Mouse (Mus musculus) spleen, adult 2 months (tissue): Measurements from ENCODE around the gene Slc25a51.

Source experiments
- CTCF ChIP-seq: fragments of 200-500 bp; IDR thresholded peaks from 2 replicates; pipeline ENCODE4 v1.5.1; 2011; ENCODE audit warnings: mild to moderate bottlenecking, inconsistent platforms; ENCODE audit not compliant: insufficient read depth, insufficient read length, insufficient replicate concordance; ENCODE audit errors: extremely low read depth
- POLR2A ChIP-seq: fragments of 200-500 bp; IDR thresholded peaks from 2 replicates; pipeline ENCODE4 v1.6.1; 2011; ENCODE audit warnings: low read depth, low read length, inconsistent platforms

DNA sequence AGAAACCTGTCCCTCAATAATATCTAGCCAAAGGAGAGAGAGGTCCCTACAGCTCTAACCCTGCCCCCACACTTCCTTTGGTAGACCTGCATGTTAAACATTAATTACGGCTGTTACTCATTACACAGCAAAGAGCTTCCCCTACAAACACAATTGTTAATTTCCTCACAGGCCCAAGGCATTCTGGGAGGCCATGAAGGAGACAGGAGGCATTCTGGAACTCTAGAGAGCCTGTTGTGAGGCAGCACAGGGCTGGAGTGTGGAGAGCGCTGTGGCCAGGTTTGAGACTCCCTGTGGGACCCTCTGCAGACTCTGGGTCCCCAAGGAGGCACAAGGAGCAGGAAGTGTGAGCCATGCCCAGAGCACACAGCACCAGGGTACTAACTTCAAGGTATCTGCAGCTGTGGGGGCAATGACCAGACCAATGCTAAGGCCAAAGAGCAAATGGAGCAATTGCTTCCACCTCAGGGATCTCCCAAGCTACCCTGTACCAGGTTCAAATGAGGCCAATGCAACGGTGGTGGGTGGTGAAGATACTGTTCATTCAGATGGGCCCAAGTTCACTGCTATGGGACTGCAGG lies 44.8 kb upstream of the Slc25a51 start:
- TF ChIP-seq CTCF (no peak), POLR2A (no peak)
